Mouse (Mus musculus) stomach, postnatal 0 days (tissue): ENCODE measurements at regions not wholly inside any gene's neighbourhood (a gene's known extent, or its start where the extent isn't known, plus 50 kb on each side); places are given as distances from the start of the nearest gene placed in this dataset.

Experiments
- CTCF ChIP-seq: IDR thresholded peaks from 2 replicates; pipeline ENCODE4 v1.5.1; 2016; ENCODE audit warnings: antibody characterized with exemption, low read depth, mild to moderate bottlenecking, moderate library complexity
- EP300 ChIP-seq: optimal IDR thresholded peaks from 2 replicates; pipeline ENCODE3; 2016; ENCODE audit warnings: antibody characterized with exemption

DNA sequence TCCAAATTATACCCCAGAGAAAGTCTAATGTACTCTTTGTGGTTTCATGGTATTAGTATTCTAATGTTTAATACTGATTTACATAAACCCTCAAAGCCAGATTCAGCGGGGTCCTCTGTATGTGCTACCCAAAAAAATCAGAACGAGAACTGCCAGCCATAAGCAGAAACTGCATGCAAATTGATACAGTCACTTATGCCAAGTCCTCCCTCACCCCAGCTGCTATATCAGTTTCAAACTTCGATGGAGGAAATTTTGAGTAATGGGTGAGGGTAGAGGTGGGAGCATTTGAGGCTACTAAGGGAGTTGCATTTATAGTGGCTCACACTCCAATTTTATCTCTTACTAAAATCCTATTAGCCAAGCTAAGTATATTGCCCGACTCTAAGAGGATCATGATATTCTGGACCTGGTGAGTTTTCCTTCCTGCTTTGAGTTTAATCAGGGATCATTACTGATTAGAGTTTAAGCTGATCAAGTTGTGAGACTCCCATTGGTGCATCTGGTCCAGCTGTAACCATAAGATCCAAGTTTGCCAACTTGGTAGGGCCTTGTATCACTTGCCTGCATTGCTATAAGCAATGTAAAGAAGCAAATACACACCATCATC, 260.0 kb downstream of the Sqor start:
- TF ChIP-seq CTCF, result no peak
- TF ChIP-seq EP300, result no peak
